Mouse (Mus musculus) ES-Bruce4 (cell line): ENCODE measurements around the gene Dnlz. TPM values are rescaled to one million over a fixed set of nuclear protein-coding genes. Genes with fewer than 3 reads are reported as not detected.

Source experiments
- H3K27ac ChIP-seq: 2 replicates; pipeline ENCODE4 v1.5.1; 2012; ENCODE audit warnings: low read length, inconsistent platforms; ENCODE audit not compliant: insufficient read depth
- H3K27me3 ChIP-seq: 2 replicates; pipeline ENCODE4 v1.6.1; 2012; ENCODE audit warnings: mild to moderate bottlenecking, low read length, inconsistent platforms; ENCODE audit not compliant: control insufficient read depth, poor library complexity, insufficient read depth, severe bottlenecking
- H3K36me3 ChIP-seq: 2 replicates; pipeline ENCODE4 v1.6.1; 2012; ENCODE audit warnings: inconsistent platforms, mild to moderate bottlenecking, low read length, moderate library complexity; ENCODE audit not compliant: control insufficient read depth, poor library complexity, insufficient read depth, severe bottlenecking
- H3K4me1 ChIP-seq: one replicate; pipeline ENCODE4 v1.8.1; 2011; ENCODE audit warnings: low read length; ENCODE audit not compliant: control insufficient read depth, insufficient read depth
- H3K4me3 ChIP-seq: 2 replicates; pipeline ENCODE4 v1.5.1; 2011; ENCODE audit warnings: low read depth, mild to moderate bottlenecking, low read length
- H3K9ac ChIP-seq: 2 replicates; pipeline ENCODE4 v1.6.1; 2012; ENCODE audit warnings: low read depth, mild to moderate bottlenecking, inconsistent platforms; ENCODE audit not compliant: poor library complexity, severe bottlenecking
- H3K9me3 ChIP-seq: replicated peaks from 2 replicates; pipeline ENCODE4 v1.6.1; 2012; ENCODE audit warnings: mild to moderate bottlenecking, low read length, inconsistent platforms; ENCODE audit not compliant: control insufficient read depth, poor library complexity, insufficient read depth, severe bottlenecking
- CTCF ChIP-seq: IDR thresholded peaks from one replicate; pipeline ENCODE4 v1.8.1; 2011; ENCODE audit warnings: low read depth, low read length
- EP300 ChIP-seq: IDR thresholded peaks from 2 replicates; pipeline ENCODE4 v1.6.1; 2011; ENCODE audit warnings: low read depth, low read length; ENCODE audit not compliant: insufficient read depth
- POLR2A ChIP-seq: IDR thresholded peaks from one replicate; pipeline ENCODE4 v1.8.1; 2011; ENCODE audit warnings: low read length; ENCODE audit not compliant: insufficient read depth
- polyA plus RNA-seq: library from polyadenylated mRNA; stranded (reverse); fragments of >200 nt; gene quantifications from 2 replicates; pipeline ENCODE4 v1.2.4, GENCODE M21; 2011; ENCODE audit warnings: low read depth; ENCODE audit not compliant: missing spikeins, insufficient read depth, insufficient read length

The Dnlz gene
- polyA plus RNA-seq, 1 experiment, result 9.8 TPM

DNA sequence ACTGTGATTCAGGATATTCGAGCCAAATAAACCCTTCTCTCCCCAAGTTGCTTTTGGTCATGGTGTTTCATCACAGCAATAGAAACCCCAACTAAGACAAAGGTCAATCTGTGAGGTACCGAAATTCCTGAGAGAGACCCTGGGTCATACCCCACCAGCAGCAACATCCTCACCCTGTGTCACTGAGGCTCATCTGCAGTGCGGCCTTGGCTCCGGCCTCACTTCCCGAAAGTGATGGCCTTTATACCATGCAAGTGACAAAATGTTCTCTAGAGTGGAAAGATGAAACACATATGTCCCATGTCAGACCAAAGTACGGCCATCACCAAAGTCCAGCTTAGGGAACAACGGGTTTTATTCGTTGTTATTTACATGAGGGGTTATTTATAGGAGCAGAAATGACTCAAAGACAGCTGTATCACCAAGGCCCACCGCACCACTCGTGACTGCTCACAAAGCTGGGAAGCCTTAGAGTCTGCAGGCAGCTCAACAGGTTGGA lies 49.9 kb downstream of the Dnlz start:
- Histone ChIP-seq H3K4me1 (peaks cover 10% of the 10 kb centered on the region), H3K4me3 (no peak overlapping the region), H3K27me3 (no peaks in the 10 kb centered on the region), H3K9ac (no peak overlapping the region), H3K36me3 (no peaks in the 10 kb centered on the region), H3K9me3 (no peaks in the 10 kb centered on the region), H3K27ac (no peak overlapping the region)
- TF ChIP-seq CTCF (no peak), POLR2A (no peak)

DNA sequence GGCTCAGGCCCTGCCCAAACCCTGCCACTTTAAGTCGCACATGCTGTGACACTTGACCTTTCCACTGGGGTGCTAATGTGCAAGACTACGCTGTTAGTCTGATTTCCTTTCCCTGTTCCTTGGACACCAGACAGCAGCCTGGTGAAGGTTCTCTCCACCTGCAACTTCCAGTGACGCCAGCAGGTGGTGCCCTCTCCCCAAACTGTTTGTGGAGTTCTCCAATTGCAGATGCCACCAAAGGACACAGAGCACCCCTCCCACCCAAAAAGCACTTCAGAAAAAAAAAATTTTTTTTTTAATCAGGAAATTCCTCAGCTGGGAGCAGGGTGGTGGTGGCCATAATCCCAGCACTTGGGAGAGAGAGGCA lies 51.1 kb downstream of the Dnlz start:
- H3K27me3 ChIP-seq, result no peaks in the 10 kb centered on the region
- no peak overlapping the region for H3K4me3 ChIP-seq
- no peak overlapping the region for H3K9ac ChIP-seq
- H3K27ac ChIP-seq, result no peak overlapping the region
- TF ChIP-seq EP300 (no peak), CTCF (peak; percentile 84)
- no peaks in the 10 kb centered on the region for H3K36me3 ChIP-seq
- H3K4me1 ChIP-seq, result peaks cover 10% of the 10 kb centered on the region
- H3K9me3 ChIP-seq, result no peaks in the 10 kb centered on the region

DNA sequence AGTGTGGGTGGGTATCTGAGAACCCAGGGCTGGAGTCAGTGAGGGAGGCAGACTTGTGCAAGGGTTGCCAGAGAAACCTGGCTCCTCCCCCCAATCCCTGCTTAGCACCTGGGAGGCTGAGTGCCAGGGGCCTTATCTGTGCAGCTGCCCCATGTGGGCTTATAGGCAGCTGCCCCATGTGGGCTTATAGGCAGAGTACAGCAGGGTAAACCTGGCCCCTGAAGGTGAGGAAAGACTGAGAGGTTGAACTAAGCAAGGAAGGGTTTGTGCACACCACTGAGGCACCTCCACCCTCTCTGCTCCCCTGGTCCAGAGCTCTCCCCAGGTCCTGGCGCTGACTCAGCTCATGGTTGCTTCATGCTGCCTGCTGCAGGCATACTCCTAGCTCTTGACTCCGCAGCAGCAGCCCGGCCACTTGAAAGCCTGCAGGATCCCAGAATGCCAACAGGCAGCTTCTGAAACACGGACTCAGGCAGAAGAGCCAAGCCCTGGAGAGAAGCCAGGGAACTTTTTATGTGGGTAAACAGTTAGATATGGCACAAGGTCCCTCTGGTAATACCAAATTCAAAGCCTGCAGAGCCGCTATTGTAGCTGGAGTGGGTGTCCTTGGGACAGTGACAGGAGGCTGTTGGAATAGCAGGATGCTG lies 51.6 kb downstream of the Dnlz start:
- H3K9me3 ChIP-seq, result no peaks in the 10 kb centered on the region
- H3K27ac ChIP-seq, result no peak overlapping the region
- H3K27me3 ChIP-seq, result no peaks in the 10 kb centered on the region
- no peaks in the 10 kb centered on the region for H3K36me3 ChIP-seq
- no peak overlapping the region for H3K4me3 ChIP-seq
- no peak overlapping the region for H3K9ac ChIP-seq
- peaks cover 10% of the 10 kb centered on the region for H3K4me1 ChIP-seq
- no peak for TF ChIP-seq EP300
- TF ChIP-seq CTCF, result no peak
- TF ChIP-seq POLR2A, result no peak

DNA sequence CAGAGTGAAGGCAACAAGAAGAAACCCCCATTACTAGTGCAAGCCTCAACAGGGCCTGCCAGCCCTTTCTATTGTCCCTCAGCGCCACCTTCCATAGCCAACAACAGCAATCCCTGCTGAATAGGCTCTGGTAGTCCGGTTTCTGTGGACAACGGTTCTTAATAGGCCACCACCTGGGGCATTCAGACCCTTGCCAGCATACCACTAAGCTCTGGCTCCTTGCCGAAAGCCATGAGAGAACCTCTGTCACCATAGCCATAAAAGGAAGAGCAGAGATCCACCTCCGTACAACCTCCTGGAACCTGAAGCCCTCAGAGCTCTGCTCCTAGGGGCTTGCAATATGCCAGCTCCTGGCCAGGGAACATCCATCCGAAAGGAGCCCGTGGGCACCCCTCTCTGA lies 52.6 kb downstream of the Dnlz start:
- Histone ChIP-seq H3K4me1 (peaks cover 10% of the 10 kb centered on the region), H3K9me3 (no peaks in the 10 kb centered on the region), H3K4me3 (no peak overlapping the region), H3K9ac (no peak overlapping the region), H3K27ac (no peak overlapping the region), H3K36me3 (no peaks in the 10 kb centered on the region), H3K27me3 (no peaks in the 10 kb centered on the region)
- TF ChIP-seq CTCF (no peak), EP300 (no peak), POLR2A (no peak)

DNA sequence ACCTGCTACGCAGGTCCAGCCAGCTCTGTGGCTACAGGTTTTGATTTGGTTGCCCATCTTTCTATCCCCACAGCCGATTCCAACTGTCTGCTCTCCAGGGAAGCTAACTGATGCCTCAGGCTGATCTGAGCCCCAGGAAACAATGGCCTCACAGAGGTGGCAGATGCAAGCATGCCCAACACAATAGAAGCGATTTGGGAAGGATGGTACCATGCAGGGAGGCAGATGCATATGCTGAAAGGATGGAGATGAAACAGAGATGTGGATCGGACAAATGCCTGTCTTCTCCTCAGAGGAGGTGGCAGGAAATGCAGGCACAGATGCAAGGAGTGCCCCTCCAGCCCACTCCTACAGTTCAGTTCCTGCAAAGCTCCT lies 53.1 kb downstream of the Dnlz start:
- Histone ChIP-seq H3K4me1 (peaks cover 10% of the 10 kb centered on the region), H3K9ac (no peak overlapping the region), H3K27ac (peak overlapping the region; percentile 27), H3K27me3 (no peaks in the 10 kb centered on the region), H3K4me3 (no peak overlapping the region), H3K9me3 (no peaks in the 10 kb centered on the region), H3K36me3 (no peaks in the 10 kb centered on the region)
- TF ChIP-seq EP300 (peak; percentile 81), CTCF (no peak)

DNA sequence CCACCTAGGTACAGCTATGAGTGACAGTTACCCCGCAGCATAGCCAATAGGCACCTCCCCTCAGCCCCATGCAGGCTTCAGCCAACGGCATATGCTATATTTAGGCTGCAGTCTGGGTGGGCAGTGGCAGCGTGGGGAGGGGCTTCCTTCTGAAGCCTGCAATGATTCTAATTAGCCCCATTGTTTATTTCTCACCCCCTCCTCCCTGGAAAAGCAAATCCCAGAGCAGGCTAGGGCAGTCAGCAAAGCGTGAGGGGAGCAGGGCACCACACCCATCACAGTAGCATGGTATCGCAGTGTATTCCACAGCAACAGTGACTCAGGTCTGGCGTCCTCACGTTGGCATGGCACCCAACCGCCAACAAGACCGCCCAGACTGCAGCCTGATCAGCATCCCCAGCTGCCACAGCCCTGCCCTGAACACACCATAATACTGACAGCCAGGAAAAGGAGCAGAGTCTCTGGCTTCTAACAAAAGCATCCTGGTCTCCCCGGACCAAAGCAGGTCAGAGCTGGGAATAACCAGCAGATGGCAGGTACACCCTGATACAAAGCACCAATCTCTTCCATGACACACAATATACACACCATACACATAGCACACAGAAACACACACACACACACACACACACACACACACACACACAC lies 53.6 kb downstream of the Dnlz start:
- no peak overlapping the region for H3K4me3 ChIP-seq
- no peaks in the 10 kb centered on the region for H3K36me3 ChIP-seq
- no peaks in the 10 kb centered on the region for H3K9me3 ChIP-seq
- no peak overlapping the region for H3K9ac ChIP-seq
- H3K27ac ChIP-seq, result peak overlapping the region; percentile 27
- peaks cover 10% of the 10 kb centered on the region for H3K4me1 ChIP-seq
- no peak for TF ChIP-seq CTCF
- peak; percentile 72; the same call in 1 of the 2 replicates for TF ChIP-seq EP300
- no peaks in the 10 kb centered on the region for H3K27me3 ChIP-seq

Other genes starting within 250 kb of the Dnlz start
- gene Nacc2, start 228.9 kb downstream of the Dnlz start, polyA plus RNA-seq, result 4.0 and 5.9 TPM in 2 replicates
- gene Lhx3, start 143.8 kb downstream of the Dnlz start, polyA plus RNA-seq, result not detected in 2 replicates
- gene Qsox2, start 114.6 kb downstream of the Dnlz start, polyA plus RNA-seq, result 17.2 and 18.0 TPM in 2 replicates
- 0.06 TPM in 1 of 2 replicates, not detected in the other for gene Ccdc187, start 57.6 kb downstream of the Dnlz start, polyA plus RNA-seq
- gene Gpsm1, start 36.6 kb downstream of the Dnlz start, polyA plus RNA-seq, result 16.3 and 16.5 TPM in 2 replicates
- not detected in 2 replicates for gene Card9, start 8.8 kb upstream of the Dnlz start, polyA plus RNA-seq
- gene Snapc4, start 28.5 kb upstream of the Dnlz start, polyA plus RNA-seq, result 51.4 and 54.3 TPM in 2 replicates
- gene Entr1, start 37.2 kb upstream of the Dnlz start, polyA plus RNA-seq, result 68.4 and 83.0 TPM in 2 replicates
- 161 and 167 TPM in 2 replicates for gene Pmpca, start 37.2 kb upstream of the Dnlz start, polyA plus RNA-seq
- 7.3 and 15.3 TPM in 2 replicates for gene Inpp5e, start 57.1 kb upstream of the Dnlz start, polyA plus RNA-seq
- 51.5 and 55.5 TPM in 2 replicates for gene Sec16a, start 93.1 kb upstream of the Dnlz start, polyA plus RNA-seq
- 31.1 and 31.9 TPM in 2 replicates for gene Notch1, start 164.6 kb upstream of the Dnlz start, polyA plus RNA-seq
- 37.7 and 41.1 TPM in 2 replicates for gene Egfl7, start 227.9 kb upstream of the Dnlz start, polyA plus RNA-seq
- gene Gm20532, start 234.5 kb upstream of the Dnlz start, polyA plus RNA-seq, result not detected in 2 replicates